In genomic region chr17:71865437-71865836, GRCm38 (mm10) we compare ENCODE assay signal across 26 mouse cellular contexts.
A peak's percentile ranks its signal among the peaks of the same experiment; 100 is the strongest.
DNase-seq lines count a peak whose midpoint lies in the region; ATAC-seq and TF ChIP-seq lines count a peak whose summit lies in the region.
"Had no signal": no experiment of that assay in that cellular context is flagged by ENCODE, and none has a peak within 500 bp of the region (broad histone marks: within the 10 kb centered on the region; RNA-seq: fewer than 3 reads in every experiment).

No protein-coding gene starts in this region.

- TF ChIP-seq CTCF in kidney, postnatal 0 days (IDR thresholded peaks at IDR 0.05; ENCODE audit: low read depth) = no peak
- no peak for TF ChIP-seq CTCF in CH12.LX (conservative IDR thresholded peaks at IDR 0.05 in 1 of 2, IDR thresholded peaks at IDR 0.05 in 1 of 2; ENCODE audit: low read depth in 2 of 2, low read length in 2 of 2)

- in situ Hi-C loops in CH12.LX (cut with MboI; ENCODE audit: low pct_ligation_motif_present, low pct_unique_long_range_greater_than_20kb, low sequenced_read_pairs) = loop anchor here (25.0 kb wide), 1 partner anchor 303 kb away; the partner anchor contains the start of gene Spdya

- intact Hi-C loops in left cerebral cortex, postnatal 25 days (cut with DNase I) = no loop called here

- H3K9me3 ChIP-seq in kidney, postnatal 0 days (replicated peaks; ENCODE audit: low read length) = no peaks in the 10 kb centered on the region; the same call in 1 of the 2 replicates
- peaks cover 5% of the 10 kb centered on the region for H3K9me3 ChIP-seq in CH12.LX (replicated peaks; ENCODE audit: low read length)
- H3K9me3 ChIP-seq: embryonic facial prominence, embryonic 13.5 days; embryonic facial prominence, embryonic 15.5 days; forebrain, embryonic 10.5 days; forebrain, embryonic 12.5 days had no signal

- no peaks in the 10 kb centered on the region for H3K79me2 ChIP-seq in CH12.LX (replicated peaks; ENCODE audit: control insufficient read depth, extremely low read depth, insufficient read depth, poor library complexity, severe bottlenecking)

- dilution Hi-C loops in CH12.LX (cut with MboI; ENCODE audit: extremely low pct_ligation_motif_present, extremely low pct_unique_long_range_greater_than_20kb, low sequenced_read_pairs) = no loop called here

- H3K4me3 ChIP-seq in kidney, postnatal 0 days (replicated peaks; ENCODE audit: low read depth, low read length) = no peak overlapping the region
- no peak overlapping the region for H3K4me3 ChIP-seq in CH12.LX (replicated peaks in 1 of 3; ENCODE audit: low read depth in 2 of 3, low read length in 2 of 3, poor library complexity in 1 of 3)
- H3K4me3 ChIP-seq: embryonic facial prominence, embryonic 13.5 days; embryonic facial prominence, embryonic 15.5 days; erythroblast, embryonic 14.5 days; forebrain, embryonic 10.5 days; forebrain, embryonic 12.5 days had no signal

- WGBS in kidney, postnatal 0 days = 47% methylated on average over 5 of the region's 5 CpGs

- DNase-seq in kidney, postnatal 0 days (ENCODE audit: low spot score) = peak; percentile 5
- no peak for DNase-seq in kidney, postnatal 36 days
- DNase-seq in A20 (ENCODE audit: low read depth, low spot score) (peak; percentile 6), CH12.LX (ENCODE audit: extremely low read depth) (peak; percentile 44)
- DNase-seq in left cerebral cortex, postnatal 25 days (ENCODE audit: low spot score in 2 of 2) = no peak
- no peak for DNase-seq in gastrocnemius, adult 18-20 months (ENCODE audit: low spot score)
- DNase-seq in heart, adult 9 months (ENCODE audit: low spot score in 2 of 2) = no peak
- DNase-seq: adrenal gland, adult 2 months; adrenal gland, postnatal 14 days; adrenal gland, postnatal 36 days; B cell, adult 2 months; cerebellum, adult 11-12 months; cerebellum, adult 2 months; cerebellum, adult 9-10 months; cerebellum, postnatal 10 days; cerebellum, postnatal 25 days; embryo, embryonic 11 days had no signal

- H3K4me2 ChIP-seq in kidney, postnatal 0 days (ENCODE audit: low read length) = no peak overlapping the region
- no peak overlapping the region for H3K4me2 ChIP-seq in CH12.LX (ENCODE audit: insufficient read depth, low read depth, poor library complexity, severe bottlenecking)
- H3K4me2 ChIP-seq: embryonic facial prominence, embryonic 13.5 days; embryonic facial prominence, embryonic 15.5 days; forebrain, embryonic 12.5 days had no signal

- no peaks in the 10 kb centered on the region for H3K4me1 ChIP-seq in kidney, postnatal 0 days (replicated peaks; ENCODE audit: insufficient read depth, low read length)
- H3K4me1 ChIP-seq in CH12.LX (ENCODE audit: control insufficient read depth in 1 of 2, insufficient read depth in 2 of 2) = peaks cover 5 to 43% of the 10 kb centered on the region in 2 experiments

- TF ChIP-seq EP300 in CH12.LX (IDR thresholded peaks at IDR 0.05; ENCODE audit: low read length) = peak; percentile 76

- no peak for TF ChIP-seq POLR2A in CH12.LX (IDR thresholded peaks at IDR 0.05; ENCODE audit: low read depth, low read length)

- H3K36me3 ChIP-seq in kidney, postnatal 0 days (ENCODE audit: insufficient read depth, low read length) = no peaks in the 10 kb centered on the region
- H3K36me3 ChIP-seq in CH12.LX (replicated peaks in 1 of 2; ENCODE audit: control insufficient read depth in 1 of 2, insufficient read depth in 1 of 2, low read length in 1 of 2) = peaks cover 0 to 2% of the 10 kb centered on the region in 2 experiments
- H3K36me3 ChIP-seq: embryonic facial prominence, embryonic 13.5 days; embryonic facial prominence, embryonic 15.5 days; forebrain, embryonic 10.5 days; forebrain, embryonic 12.5 days had no signal

- TF ChIP-seq RAD21 in CH12.LX (IDR thresholded peaks at IDR 0.05; ENCODE audit: low read depth, low read length) = no peak

- H3K9ac ChIP-seq in kidney, postnatal 0 days (ENCODE audit: low read depth, low read length) = no peak overlapping the region
- H3K9ac ChIP-seq in CH12.LX (ENCODE audit: insufficient read depth, low read depth) = no peak overlapping the region
- H3K9ac ChIP-seq: embryonic facial prominence, embryonic 13.5 days; embryonic facial prominence, embryonic 15.5 days; forebrain, embryonic 12.5 days had no signal

- H3K27me3 ChIP-seq in kidney, postnatal 0 days (ENCODE audit: insufficient read depth, low read length) = no peaks in the 10 kb centered on the region
- H3K27me3 ChIP-seq in CH12.LX (replicated peaks) = no peaks in the 10 kb centered on the region
- H3K27me3 ChIP-seq: embryonic facial prominence, embryonic 15.5 days; forebrain, embryonic 12.5 days had no signal

- H3K27ac ChIP-seq in kidney, postnatal 0 days = no peak overlapping the region
- no peak overlapping the region for H3K27ac ChIP-seq in CH12.LX (ENCODE audit: insufficient read depth, low read depth)
- H3K27ac ChIP-seq: embryonic facial prominence, embryonic 13.5 days; embryonic facial prominence, embryonic 15.5 days; forebrain, embryonic 10.5 days; forebrain, embryonic 12.5 days had no signal

- ATAC-seq in kidney, postnatal 0 days (replicated peaks; ENCODE audit: low FRiP score, low read depth) = no peak
- ATAC-seq in granulocyte monocyte progenitor cell, adult 5-6 weeks (replicated peaks; ENCODE audit: poor library complexity, severe bottlenecking) = peak; percentile 43
- ATAC-seq: CD4-positive, CD25-positive, alpha-beta regulatory T cell, adult 4 months; forebrain, embryonic 14.5 days; forebrain, embryonic 16.5 days had no signal

TF ChIP-seq in CH12.LX, 34 proteins besides CTCF, POLR2A, EP300 and RAD21:
- TF ChIP-seq BHLHE40 (IDR thresholded peaks at IDR 0.05; ENCODE audit: low read depth, low read length) (peak; percentile 56), IRF4 (IDR thresholded peaks at IDR 0.05; ENCODE audit: low read depth, low read length) (peak; percentile 33; the same call in 1 of the 2 replicates), RCOR1 (conservative IDR thresholded peaks at IDR 0.05; ENCODE audit: low read depth, low read length) (no peak), ZKSCAN1 (IDR thresholded peaks at IDR 0.05; ENCODE audit: borderline replicate concordance, low read depth, low read length) (no peak)

Comparison
In these comparisons a context has a peak if more than half of its experiments do, and no peak if none do; other contexts are left out.
1. DNase-seq: peak in kidney, postnatal 0 days (single experiment), A20 (single experiment) and CH12.LX (single experiment); none in kidney, postnatal 36 days (0 of 2), left cerebral cortex, postnatal 25 days (0 of 2), gastrocnemius, adult 18-20 months (single experiment) and heart, adult 9 months (0 of 2).